Mouse (Mus musculus) midbrain, embryonic 14.5 days (tissue): Measurements from ENCODE around the gene Kcnh1. TPM values are rescaled to one million over a fixed set of nuclear protein-coding genes. Genes with fewer than 3 reads are reported as not detected.

Experiments
- ATAC-seq: fragments of 200-750 bp; cut with Nextera tagmentation; 2 replicates; pipeline ENCODE4 v1.8.0; 2017; ENCODE audit warnings: moderate number of reproducible peaks, moderate library complexity; ENCODE audit not compliant: low FRiP score, low TSS enrichment
- DNase-seq: peaks from one replicate; pipeline ENCODE4 v3.0.0-alpha.2; 2015
- H3K27ac ChIP-seq: fragments of 300-500 bp; sonication (generic); replicated peaks from 2 replicates; pipeline ENCODE4 v1.5.1; 2014; ENCODE audit warnings: mild to moderate bottlenecking, low read depth, low read length, moderate library complexity
- H3K27me3 ChIP-seq: fragments of 300-500 bp; sonication (generic); 2 replicates; pipeline ENCODE4 v1.6.1; 2014; ENCODE audit warnings: low read length, control low read depth, mixed read lengths; ENCODE audit not compliant: control insufficient read depth, insufficient read depth
- H3K36me3 ChIP-seq: fragments of 300-500 bp; sonication (generic); 2 replicates; pipeline ENCODE4 v1.6.1; 2014; ENCODE audit warnings: low read length, control low read depth; ENCODE audit not compliant: control insufficient read depth, insufficient read depth
- H3K4me1 ChIP-seq: fragments of 300-500 bp; sonication (generic); 2 replicates; pipeline ENCODE4 v1.6.1; 2014; ENCODE audit warnings: mild to moderate bottlenecking, antibody characterized with exemption, low read length, control low read depth; ENCODE audit not compliant: control insufficient read depth, insufficient read depth
- H3K4me2 ChIP-seq: fragments of 300-500 bp; sonication (generic); 2 replicates; pipeline ENCODE4 v1.6.1; 2014; ENCODE audit warnings: mild to moderate bottlenecking, low read length, moderate library complexity
- H3K4me3 ChIP-seq: fragments of 300-500 bp; sonication (generic); replicated peaks from 2 replicates; pipeline ENCODE4 v1.5.1; 2014; ENCODE audit warnings: low read depth, low read length
- H3K9ac ChIP-seq: fragments of 300-500 bp; sonication (generic); replicated peaks from 2 replicates; pipeline ENCODE4 v1.6.1; 2014; ENCODE audit warnings: mild to moderate bottlenecking, low read length, moderate library complexity
- H3K9me3 ChIP-seq: fragments of 300-500 bp; sonication (generic); 2 replicates; pipeline ENCODE4 v1.6.1; 2016; ENCODE audit warnings: low read length, control low read depth, mixed read lengths; ENCODE audit not compliant: control insufficient read depth
- WGBS: fragments of 180-500 bp; shearing (Covaris S2); extraction: QIAGEN DNeasy Blood & Tissue Kit; methylation state at CpG from one replicate; pipeline ENCODE4 v1.1.7; 2014; 5-methylcytosine and 5-hydroxymethylcytosine counted together
- polyA plus RNA-seq: library from polyadenylated mRNA; unstranded; fragments of >200 nt; fragmentation: Nextera tagmentation; extraction: Ambion mirVana; gene quantifications from 2 replicates; pipeline ENCODE4 v1.2.1, GENCODE M21; 2014

Gene Kcnh1
- polyA plus RNA-seq, 1 experiment from 2014 or later: 2.1 TPM

GRCm38 (mm10) chr1:192347327-192347726, 156.8 kb downstream of the Kcnh1 start:
- Histone ChIP-seq H3K36me3 (no peaks in the 10 kb centered on the region), H3K27me3 (no peaks in the 10 kb centered on the region), H3K4me3 (no peak overlapping the region), H3K4me2 (no peak overlapping the region), H3K9me3 (no peaks in the 10 kb centered on the region), H3K9ac (no peak overlapping the region), H3K27ac (no peak overlapping the region), H3K4me1 (0 out of 2 replicates have a peak, but pooled peaks cover 4% of the 10 kb centered on the region)
- no peak for ATAC-seq
- WGBS: 85% methylated on average over 5 of the region's 5 CpGs
- DNase-seq: no peak

GRCm38 (mm10) chr1:192356231-192356630, 165.7 kb downstream of the Kcnh1 start:
- DNase-seq (no peak), ATAC-seq (no peak)
- Histone ChIP-seq H3K4me2 (no peak overlapping the region), H3K9me3 (no peaks in the 10 kb centered on the region), H3K27ac (no peak overlapping the region), H3K4me3 (no peak overlapping the region), H3K9ac (no peak overlapping the region), H3K27me3 (no peaks in the 10 kb centered on the region), H3K36me3 (no peaks in the 10 kb centered on the region), H3K4me1 (no peaks in the 10 kb centered on the region)
- WGBS: 88% methylated on average over 3 of the region's 3 CpGs

GRCm38 (mm10) chr1:192359212-192359611, 168.6 kb downstream of the Kcnh1 start:
- no peaks in the 10 kb centered on the region for H3K4me1 ChIP-seq
- H3K36me3 ChIP-seq: no peaks in the 10 kb centered on the region
- H3K9me3 ChIP-seq: no peaks in the 10 kb centered on the region
- WGBS: 91% methylated on average over 2 of the region's 2 CpGs
- DNase-seq: no peak
- H3K27ac ChIP-seq: no peak overlapping the region
- H3K9ac ChIP-seq: no peak overlapping the region
- no peak for ATAC-seq
- H3K27me3 ChIP-seq: no peaks in the 10 kb centered on the region
- no peak overlapping the region for H3K4me2 ChIP-seq
- H3K4me3 ChIP-seq: no peak overlapping the region

GRCm38 (mm10) chr1:192368336-192368735, 177.8 kb downstream of the Kcnh1 start:
- 31% methylated on average over 5 of the region's 5 CpGs for WGBS

GRCm38 (mm10) chr1:192371943-192372614, 181.5 kb downstream of the Kcnh1 start:
- Histone ChIP-seq H3K9ac (no peak overlapping the region), H3K4me1 (peaks cover 7% of the 10 kb centered on the region; the same call in 1 of the 2 replicates), H3K36me3 (no peaks in the 10 kb centered on the region), H3K4me2 (no peak overlapping the region), H3K9me3 (peaks cover 3% of the 10 kb centered on the region; the same call in 1 of the 2 replicates), H3K4me3 (no peak overlapping the region), H3K27ac (no peak overlapping the region), H3K27me3 (no peaks in the 10 kb centered on the region)
- WGBS: 88% methylated on average over 4 of the region's 4 CpGs
- ATAC-seq: no peak
- no peak for DNase-seq

More at GRCm38 (mm10) chr1:192368336-192368735, 177.8 kb downstream of the Kcnh1 start:
- Histone ChIP-seq H3K36me3 (no peaks in the 10 kb centered on the region), H3K27me3 (no peaks in the 10 kb centered on the region), H3K9me3 (peaks cover 3% of the 10 kb centered on the region; the same call in 1 of the 2 replicates), H3K4me2 (no peak overlapping the region), H3K9ac (no peak overlapping the region), H3K27ac (no peak overlapping the region), H3K4me3 (no peak overlapping the region), H3K4me1 (peaks cover 7% of the 10 kb centered on the region; the same call in 1 of the 2 replicates)
- no peak for DNase-seq
- ATAC-seq: no peak

- Histone ChIP-seq H3K36me3 (no peaks in the 10 kb centered on the region), H3K4me2 (no peak overlapping the region), H3K9ac (no peak overlapping the region), H3K27me3 (no peaks in the 10 kb centered on the region), H3K4me1 (no peaks in the 10 kb centered on the region), H3K27ac (no peak overlapping the region), H3K9me3 (no peaks in the 10 kb centered on the region), H3K4me3 (no peak overlapping the region)
- 88% methylated on average over 4 of the region's 4 CpGs for WGBS
- no peak for DNase-seq
- no peak for ATAC-seq
These were observed 188.0 kb downstream of the Kcnh1 start for GRCm38 (mm10) chr1:192378546-192379075.

GRCm38 (mm10) chr1:192380596-192381041, 190.0 kb downstream of the Kcnh1 start:
- Histone ChIP-seq H3K9me3 (no peaks in the 10 kb centered on the region), H3K4me3 (no peak overlapping the region), H3K27ac (no peak overlapping the region), H3K4me1 (no peaks in the 10 kb centered on the region), H3K36me3 (no peaks in the 10 kb centered on the region), H3K9ac (no peak overlapping the region), H3K27me3 (no peaks in the 10 kb centered on the region), H3K4me2 (no peak overlapping the region)
- DNase-seq (no peak), ATAC-seq (no peak)
- 42% methylated on average over 5 of the region's 5 CpGs for WGBS

- no peak overlapping the region for H3K9ac ChIP-seq
- H3K4me2 ChIP-seq: no peak overlapping the region
- no peak for ATAC-seq
- H3K36me3 ChIP-seq: no peaks in the 10 kb centered on the region
- H3K4me3 ChIP-seq: no peak overlapping the region
- no peaks in the 10 kb centered on the region for H3K4me1 ChIP-seq
- no peaks in the 10 kb centered on the region for H3K9me3 ChIP-seq
- no peak for DNase-seq
- no peak overlapping the region for H3K27ac ChIP-seq
- H3K27me3 ChIP-seq: no peaks in the 10 kb centered on the region
These were observed 197.1 kb downstream of the Kcnh1 start for GRCm38 (mm10) chr1:192387624-192388023.

GRCm38 (mm10) chr1:192391041-192391440, 200.5 kb downstream of the Kcnh1 start:
- H3K9me3 ChIP-seq: no peaks in the 10 kb centered on the region
- WGBS: 81% methylated on average over 7 of the region's 7 CpGs
- no peaks in the 10 kb centered on the region for H3K36me3 ChIP-seq
- DNase-seq: no peak
- no peaks in the 10 kb centered on the region for H3K27me3 ChIP-seq
- no peak overlapping the region for H3K9ac ChIP-seq
- no peak for ATAC-seq
- no peaks in the 10 kb centered on the region for H3K4me1 ChIP-seq
- H3K4me2 ChIP-seq: no peak overlapping the region
- H3K27ac ChIP-seq: no peak overlapping the region
- no peak overlapping the region for H3K4me3 ChIP-seq
